Mouse (Mus musculus): ENCODE results near the gene Serpine2.

Serpine2 gene

GRCm38 (mm10) chr1:79809447-79809846 is 51.5 kb downstream of the Serpine2 start:
- no peak for DNase-seq

GRCm38 (mm10) chr1:79806865-79807264 is 54.1 kb downstream of the Serpine2 start:
- peak; percentile 35 for DNase-seq

DNA sequence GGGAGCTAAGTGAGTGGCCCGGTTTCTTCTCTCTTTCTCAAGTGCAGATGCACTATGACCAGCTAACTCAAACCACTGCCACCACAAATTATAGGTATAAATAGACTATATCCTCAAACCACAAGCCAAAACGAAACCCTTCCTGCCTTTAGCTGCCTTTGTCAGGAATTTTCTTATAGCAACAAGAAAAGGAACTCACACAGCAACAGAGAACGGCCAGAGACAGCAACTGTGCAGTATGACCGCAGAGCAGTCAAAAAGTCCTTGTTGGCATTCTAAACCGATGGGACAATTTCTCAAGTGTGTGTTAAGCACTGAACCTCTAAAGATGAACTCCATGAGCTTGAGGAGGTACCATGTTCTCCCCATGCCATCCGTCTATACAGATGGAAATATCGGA is 57.4 kb downstream of the Serpine2 start:
- DNase-seq: no peak

DNA sequence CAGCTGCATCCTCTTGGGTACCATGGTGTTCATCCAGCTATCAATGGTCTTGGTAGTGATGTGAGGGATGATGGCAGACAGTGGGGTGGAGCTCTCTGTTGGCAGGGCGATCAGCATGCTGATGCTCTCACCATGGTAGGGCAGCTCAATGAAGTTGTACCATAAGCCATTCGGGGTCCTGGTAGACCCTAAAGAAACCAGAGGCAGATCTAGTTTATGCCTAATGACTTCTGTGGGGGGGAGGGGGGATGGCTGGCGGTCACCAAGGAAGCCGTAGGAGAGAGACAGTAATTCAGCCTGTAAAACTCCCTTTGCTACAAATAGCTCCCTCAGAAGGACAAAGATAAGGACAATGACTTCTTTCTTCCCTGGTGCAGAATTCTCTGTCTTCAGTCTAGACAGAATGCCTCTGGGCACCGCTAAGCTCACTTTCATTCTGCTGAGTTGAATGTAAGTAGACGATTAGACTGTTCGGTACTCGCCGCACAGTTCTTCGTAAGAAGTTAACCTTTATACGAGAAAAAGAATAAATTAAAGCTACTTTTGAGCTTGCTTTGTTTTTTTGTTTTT is 58.0 kb downstream of the Serpine2 start:
- DNase-seq: no peak

- no peak for DNase-seq
Measured at GRCm38 (mm10) chr1:79797084-79797483, 63.9 kb downstream of the Serpine2 start.

GRCm38 (mm10) chr1:79786267-79786927 is 74.6 kb downstream of the Serpine2 start:
- DNase-seq: peak; percentile 50

GRCm38 (mm10) chr1:79782433-79782832 is 78.5 kb downstream of the Serpine2 start:
- DNase-seq: no peak

DNA sequence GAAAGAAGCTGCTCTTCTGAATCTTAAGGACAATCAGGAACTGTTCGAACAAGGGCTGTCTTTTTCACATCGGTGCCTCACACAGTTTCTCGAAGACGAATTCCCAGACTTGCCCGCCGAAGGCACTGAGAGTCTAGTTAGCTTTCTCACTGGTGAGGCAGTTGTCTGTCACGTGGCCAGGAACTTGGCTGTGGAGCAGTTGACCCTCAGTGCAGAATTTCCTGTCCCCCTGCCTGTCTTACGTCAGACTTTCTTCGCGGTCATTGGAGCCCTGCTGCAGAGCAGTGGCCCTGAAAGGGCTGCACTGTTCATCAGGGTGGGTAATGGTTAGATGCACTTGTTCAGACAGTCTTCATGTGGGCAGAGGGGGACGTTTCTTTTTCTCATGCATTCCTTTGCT is 83.0 kb downstream of the Serpine2 start:
- DNase-seq: no peak

DNA sequence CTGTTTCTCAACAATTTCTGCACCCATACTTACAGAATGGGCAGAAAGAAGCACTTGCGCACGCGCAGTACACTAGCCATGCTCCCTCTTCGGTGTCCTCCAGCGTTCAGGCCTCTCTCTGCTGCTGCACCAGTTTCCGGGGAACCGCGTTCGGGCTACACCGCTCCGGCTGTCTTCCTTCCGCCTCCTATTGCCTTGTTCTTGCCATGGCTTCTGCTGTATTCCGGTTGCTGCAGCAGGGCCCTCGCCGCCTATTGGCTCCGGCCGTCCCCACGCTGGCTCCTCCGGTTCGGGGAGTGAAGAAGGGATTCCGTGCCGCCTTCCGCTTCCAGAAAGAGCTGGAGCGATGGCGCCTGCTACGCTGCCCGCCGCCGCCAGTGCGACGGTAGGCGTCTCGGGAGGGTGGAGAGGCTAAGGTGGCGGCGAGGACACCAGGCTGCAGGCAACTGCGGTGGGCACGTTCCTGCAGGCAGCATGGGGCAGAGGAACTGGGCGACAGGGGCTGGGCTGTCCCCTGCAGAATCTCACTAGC is 85.0 kb downstream of the Serpine2 start, which contains the start of the genes Mrpl44 and Wdfy1:
Mrpl44 (plus strand) TSS at position 92 of the 532 bp plus-strand sequence.
Wdfy1 (minus strand) TSS at position 217 of the 532 bp plus-strand sequence.
- DNase-seq: peak; percentile 96

DNA sequence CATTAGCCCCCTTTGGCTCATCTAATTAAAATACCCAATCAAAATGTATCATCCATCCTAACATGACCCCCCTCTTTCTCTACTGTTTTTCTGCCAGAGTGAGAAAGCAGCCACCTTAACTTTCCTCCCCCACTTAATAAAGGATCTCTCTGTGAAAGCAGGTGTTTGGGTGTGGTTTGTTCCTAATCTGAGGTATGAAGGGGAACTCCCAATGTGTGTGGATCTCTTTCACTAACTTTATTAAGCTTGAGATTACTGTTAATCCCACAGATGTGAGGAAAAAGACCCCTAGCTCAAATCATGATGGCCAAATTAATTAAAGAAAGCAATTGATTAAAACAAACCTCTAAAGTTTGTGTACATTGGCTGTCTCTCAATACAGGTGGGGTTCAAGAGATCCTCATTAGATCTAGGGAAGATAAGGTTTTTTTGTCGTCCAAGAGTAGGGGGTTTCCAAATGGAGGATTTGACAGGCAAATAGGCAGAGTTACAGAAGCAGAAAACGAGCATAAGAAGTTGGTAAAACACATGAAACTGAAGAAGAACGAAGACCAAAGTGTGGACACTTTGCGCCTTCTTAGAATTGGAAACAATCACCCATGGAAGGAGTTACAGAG is 86.7 kb downstream of the Serpine2 start:
- no peak for DNase-seq

GRCm38 (mm10) chr1:79768231-79768630 is 92.7 kb downstream of the Serpine2 start:
- no peak for DNase-seq

- no peak for DNase-seq
Measured at GRCm38 (mm10) chr1:79764483-79764882, 96.5 kb downstream of the Serpine2 start.

- DNase-seq: no peak
Measured at GRCm38 (mm10) chr1:79764031-79764430, 96.9 kb downstream of the Serpine2 start.

DNA sequence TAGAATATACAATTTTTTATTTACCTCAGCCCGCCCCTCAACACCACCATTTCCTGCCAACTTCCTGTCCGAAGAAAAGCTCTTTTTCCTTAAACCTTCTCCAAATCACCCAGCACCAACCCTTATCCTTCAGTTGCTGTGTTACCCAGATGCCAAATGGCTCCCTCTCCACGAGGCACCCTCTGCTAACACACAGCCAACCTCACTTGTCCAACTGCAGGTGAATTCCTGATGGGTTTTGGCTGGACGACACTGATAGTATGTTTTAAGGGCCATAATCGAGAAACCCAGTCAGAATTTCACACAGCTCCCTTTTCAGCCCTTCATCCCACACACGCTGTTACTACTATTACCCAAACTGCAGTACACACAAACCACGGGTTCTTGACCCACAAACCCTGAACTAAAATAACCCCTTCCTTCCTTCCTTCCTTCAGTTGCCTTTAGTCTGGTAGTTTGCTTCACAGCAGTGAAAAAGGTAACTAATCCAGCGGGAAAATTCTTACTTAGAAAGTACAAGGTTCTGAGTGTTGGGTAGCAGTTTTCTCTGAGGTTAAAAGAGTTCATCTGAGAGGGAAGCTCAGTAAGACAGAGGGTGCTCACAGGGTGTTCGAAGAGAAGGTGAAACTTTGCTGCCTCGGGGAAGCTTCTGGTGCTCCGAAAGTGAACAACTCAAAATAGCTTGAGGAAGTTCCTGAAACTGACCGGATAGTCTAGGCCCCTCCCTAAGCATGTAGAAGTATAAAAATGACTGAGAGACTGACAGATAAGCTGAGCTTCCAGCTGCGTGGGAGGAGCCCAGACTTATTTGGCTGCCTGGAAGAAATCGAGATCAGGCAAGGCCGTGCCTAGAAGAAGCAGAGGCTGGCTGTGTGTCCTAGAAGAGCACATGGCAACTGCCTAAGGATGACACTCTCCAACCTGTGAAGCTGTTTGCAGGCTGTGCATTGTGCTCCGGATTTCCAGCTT is 98.4 kb downstream of the Serpine2 start:
- no peak for DNase-seq

- no peak for DNase-seq
Measured at GRCm38 (mm10) chr1:79761917-79762271, 99.1 kb downstream of the Serpine2 start.

DNA sequence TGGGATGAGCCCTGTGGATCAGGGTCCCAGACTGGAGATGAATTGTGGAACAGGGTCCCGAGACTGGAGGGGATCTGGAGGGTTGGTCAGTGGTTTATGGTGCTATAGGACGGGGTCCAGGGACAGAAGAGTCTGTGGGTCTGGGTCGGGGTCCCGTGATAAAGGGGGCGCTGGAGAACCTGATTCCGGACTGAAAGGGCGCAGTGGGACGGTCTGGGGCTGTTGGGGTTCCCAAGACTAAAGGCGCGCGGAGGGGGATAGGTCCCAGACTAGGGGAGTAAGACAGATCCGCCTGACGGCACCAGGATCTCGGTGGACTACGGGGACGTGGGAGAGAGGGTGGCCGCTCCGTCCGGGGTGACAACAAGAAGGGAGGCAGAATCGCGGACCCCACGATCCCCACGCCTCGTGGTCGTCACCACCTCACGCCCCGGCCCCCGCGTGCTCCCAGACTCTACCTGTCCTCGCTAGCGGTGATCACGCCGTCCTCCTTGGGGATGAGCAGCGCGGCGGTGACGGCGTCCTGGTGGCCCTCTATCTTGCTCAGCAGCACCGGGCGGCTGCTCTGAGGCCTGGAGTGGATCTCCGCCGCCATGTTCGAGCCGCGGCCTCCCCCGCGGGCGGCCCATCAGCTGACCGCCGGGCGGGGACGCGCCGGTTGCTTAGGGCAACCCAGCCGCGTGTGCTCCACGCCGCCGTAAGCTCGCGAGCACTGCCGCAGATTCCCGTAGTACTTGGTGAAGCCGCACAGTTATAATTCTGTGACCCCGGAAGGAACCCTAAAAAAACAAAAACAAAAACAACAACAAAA is 99.7 kb downstream of the Serpine2 start:
- DNase-seq: peak; percentile 81

DNA sequence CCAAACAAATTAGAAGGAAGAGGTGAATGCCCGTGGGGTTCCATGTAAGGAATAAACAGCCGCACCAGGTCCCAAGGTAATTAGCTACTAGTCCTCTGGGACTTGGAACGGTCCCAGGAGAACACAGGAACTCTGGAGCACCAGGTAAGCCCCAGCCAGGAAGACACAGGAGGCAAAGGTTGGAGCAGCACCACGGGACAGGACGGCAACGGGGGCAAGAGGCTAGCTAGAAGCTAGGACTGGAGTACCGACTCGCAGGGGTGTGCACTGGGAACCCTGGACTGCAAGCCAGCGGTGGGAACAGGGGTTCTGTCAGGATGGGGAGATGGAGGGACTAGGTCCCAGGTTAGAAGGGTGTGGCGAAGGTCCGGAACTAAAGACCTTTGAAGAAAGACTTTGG is 100.3 kb downstream of the Serpine2 start:
- DNase-seq: no peak

GRCm38 (mm10) chr1:79759436-79759972 is 101.5 kb downstream of the Serpine2 start:
- no peak for DNase-seq

- no peak for DNase-seq
Measured at GRCm38 (mm10) chr1:79759006-79759405, 102.0 kb downstream of the Serpine2 start.

- DNase-seq: no peak
Measured at GRCm38 (mm10) chr1:79757597-79757996, 103.4 kb downstream of the Serpine2 start.

DNA sequence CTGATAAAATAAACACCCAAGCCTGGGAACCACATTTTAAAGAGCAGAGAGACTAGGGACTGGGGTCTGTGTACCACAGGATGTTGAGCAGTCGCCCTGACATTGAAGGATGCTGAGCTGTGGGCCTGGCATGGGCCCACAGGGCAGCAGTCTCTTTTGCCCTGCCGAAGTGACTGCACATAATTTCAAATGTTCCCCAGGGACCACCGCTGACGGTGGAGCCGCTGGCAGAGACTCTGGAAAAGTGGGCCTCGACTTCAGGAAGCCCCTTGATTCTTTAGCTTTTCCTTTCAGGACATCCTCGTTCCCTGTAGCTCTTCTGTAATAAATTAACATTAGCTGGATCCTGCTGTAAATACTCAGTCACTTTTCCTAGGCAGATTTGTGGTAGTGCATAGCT is 103.8 kb downstream of the Serpine2 start:
- DNase-seq: no peak

GRCm38 (mm10) chr1:79756417-79756816 is 104.6 kb downstream of the Serpine2 start:
- DNase-seq: no peak
